Mouse (Mus musculus): ENCODE measurements around the gene Kcnk4. TPM values are rescaled to one million over a fixed set of nuclear protein-coding genes. Genes with fewer than 3 reads are reported as not detected.
A peak's percentile ranks its signal among the peaks of the same experiment; 100 is the strongest.
"Not testable (repeated sequence)": the region's sequence is repeated elsewhere in the genome, so short reads cannot be mapped to it uniquely, and the experiment has no call there.

Gene Kcnk4
- polyA plus RNA-seq, 1 experiment: 59.0 TPM

- H3K27ac ChIP-seq (ENCODE audit: insufficient read depth, low read length): no peak overlapping the region
- no peaks in the 10 kb centered on the region; the same call in 1 of the 2 replicates for H3K4me1 ChIP-seq (ENCODE audit: control insufficient read depth, insufficient read depth, low read length)
- H3K4me3 ChIP-seq (ENCODE audit: insufficient read depth, low read length): no peak overlapping the region; the same call in 1 of the 2 replicates
- TF ChIP-seq CTCF (IDR thresholded peaks at IDR 0.05; ENCODE audit: extremely low read depth, insufficient read depth, low read length) (no peak), POLR2A (IDR thresholded peaks at IDR 0.05; ENCODE audit: extremely low read depth, insufficient read depth, low read length) (no peak)
Measured at GRCm38 (mm10) chr19:6911101-6912074, 22.9 kb downstream of the Kcnk4 start.

DNA sequence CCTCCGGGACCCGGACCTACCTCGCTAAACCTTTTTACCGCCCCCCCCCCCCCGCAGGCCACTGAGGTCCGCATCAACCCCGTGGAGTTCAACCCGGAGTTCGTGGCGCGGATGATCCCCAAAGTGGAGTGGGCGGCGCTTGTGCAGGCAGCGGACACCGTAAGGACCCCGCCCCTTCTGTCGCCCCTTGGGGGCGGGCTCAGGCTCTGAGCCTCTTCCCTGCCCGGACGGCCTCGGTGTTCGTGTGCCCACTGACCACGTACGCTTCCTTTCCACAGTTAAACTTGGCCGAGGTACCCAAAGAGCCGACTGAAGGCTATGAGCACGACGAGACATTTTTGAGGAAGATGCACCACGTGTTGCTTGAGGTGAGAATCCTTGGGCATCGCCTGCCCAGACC is 24.0 kb downstream of the Kcnk4 start:
- Histone ChIP-seq H3K27ac (ENCODE audit: insufficient read depth, low read length) (peak overlapping the region; percentile 51; the same call in 1 of the 2 replicates), H3K4me3 (ENCODE audit: insufficient read depth, low read length) (peak overlapping the region; percentile 56)
- H3K4me1 ChIP-seq (ENCODE audit: control insufficient read depth, insufficient read depth, low read length): not testable (repeated sequence)
- 0 out of 2 replicates have a peak, but pooled peaks have one; percentile 19 for TF ChIP-seq POLR2A (IDR thresholded peaks at IDR 0.05; ENCODE audit: extremely low read depth, insufficient read depth, low read length)

- TF ChIP-seq POLR2A (IDR thresholded peaks at IDR 0.05; ENCODE audit: extremely low read depth, insufficient read depth, low read length): peak; percentile 71; the same call in 1 of the 2 replicates
- TF ChIP-seq CTCF (IDR thresholded peaks at IDR 0.05; ENCODE audit: extremely low read depth, insufficient read depth, low read length): no peak
- no peaks in the 10 kb centered on the region; the same call in 1 of the 2 replicates for H3K4me1 ChIP-seq (ENCODE audit: control insufficient read depth, insufficient read depth, low read length)
- H3K27ac ChIP-seq (ENCODE audit: insufficient read depth, low read length): peak within 1 kb of the TSS; percentile 83
- peak within 1 kb of the TSS; percentile 56 for H3K4me3 ChIP-seq (ENCODE audit: insufficient read depth, low read length)
Measured at GRCm38 (mm10) chr19:6909507-6910289, 24.6 kb downstream of the Kcnk4 start, which contains the start of the genes Trmt112 and Prdx5. Trmt112 (plus strand) TSS chr19:6909698. Prdx5 (minus strand) TSS chr19:6910106.

GRCm38 (mm10) chr19:6909021-6909420 is 25.3 kb downstream of the Kcnk4 start:
- H3K4me3 ChIP-seq (ENCODE audit: insufficient read depth, low read length): peak overlapping the region; percentile 56
- H3K4me1 ChIP-seq (ENCODE audit: control insufficient read depth, insufficient read depth, low read length): no peaks in the 10 kb centered on the region; the same call in 1 of the 2 replicates
- peak overlapping the region; percentile 55 for H3K27ac ChIP-seq (ENCODE audit: insufficient read depth, low read length)
- no peak for TF ChIP-seq CTCF (IDR thresholded peaks at IDR 0.05; ENCODE audit: extremely low read depth, insufficient read depth, low read length)
- TF ChIP-seq POLR2A (IDR thresholded peaks at IDR 0.05; ENCODE audit: extremely low read depth, insufficient read depth, low read length): no peak

DNA sequence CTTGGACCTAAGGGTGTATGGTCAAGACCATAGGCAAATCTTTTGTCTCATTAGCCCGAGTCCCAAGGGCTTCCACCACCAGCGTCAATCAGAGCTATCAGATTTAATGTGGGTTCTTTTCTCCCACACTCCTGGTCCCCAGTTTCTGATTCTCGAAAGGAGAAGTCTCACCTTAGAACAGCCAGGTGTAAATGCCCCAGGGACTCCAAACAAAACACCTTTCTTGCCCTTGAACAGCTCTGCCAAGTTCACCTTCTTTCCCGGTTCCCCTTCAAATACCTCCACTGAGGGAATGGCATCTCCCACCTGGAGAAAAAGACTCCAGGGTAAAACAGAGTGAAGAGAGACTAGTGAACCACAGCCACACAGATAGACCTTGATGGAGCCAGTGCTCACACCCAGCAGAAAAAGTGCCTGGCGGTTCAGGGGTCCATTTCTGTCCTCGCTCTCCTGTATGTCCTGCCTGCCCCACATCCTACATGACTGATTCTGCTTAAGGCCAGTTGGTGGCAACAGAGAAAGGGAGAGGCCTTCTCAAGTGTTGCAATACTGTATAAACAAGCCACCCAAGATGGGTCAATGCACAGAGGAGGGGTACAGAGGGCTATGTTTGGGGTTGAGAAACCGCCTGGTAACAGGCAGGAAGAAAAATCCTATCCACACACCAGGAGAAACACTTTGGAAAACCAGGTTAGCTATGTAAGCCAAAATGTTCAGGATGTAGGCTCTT is 26.3 kb downstream of the Kcnk4 start:
- no peaks in the 10 kb centered on the region; the same call in 1 of the 2 replicates for H3K4me1 ChIP-seq (ENCODE audit: control insufficient read depth, insufficient read depth, low read length)
- H3K27ac ChIP-seq (ENCODE audit: insufficient read depth, low read length): no peak overlapping the region
- peak overlapping the region; percentile 56 for H3K4me3 ChIP-seq (ENCODE audit: insufficient read depth, low read length)
- TF ChIP-seq CTCF (IDR thresholded peaks at IDR 0.05; ENCODE audit: extremely low read depth, insufficient read depth, low read length) (no peak), POLR2A (IDR thresholded peaks at IDR 0.05; ENCODE audit: extremely low read depth, insufficient read depth, low read length) (no peak)

DNA sequence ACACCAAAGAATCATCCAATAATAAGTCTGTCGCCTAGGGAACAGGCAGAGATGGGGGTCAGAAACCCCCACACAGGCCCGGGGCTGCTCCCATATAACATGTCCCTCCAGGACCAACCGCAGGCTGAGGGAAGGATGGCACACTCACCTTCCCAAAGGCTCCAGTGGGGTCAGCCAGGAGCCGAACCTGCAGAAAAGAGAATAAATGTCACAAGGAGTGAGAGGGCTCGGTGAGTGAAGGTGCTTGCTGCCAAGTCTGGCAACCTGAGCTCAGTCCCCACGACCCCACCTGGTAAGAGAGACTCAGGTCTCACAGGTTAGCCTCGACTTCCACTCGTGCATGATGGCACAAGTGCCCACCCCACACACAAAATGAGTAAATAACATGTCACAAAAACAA is 27.2 kb downstream of the Kcnk4 start:
- TF ChIP-seq CTCF (IDR thresholded peaks at IDR 0.05; ENCODE audit: extremely low read depth, insufficient read depth, low read length): no peak
- TF ChIP-seq POLR2A (IDR thresholded peaks at IDR 0.05; ENCODE audit: extremely low read depth, insufficient read depth, low read length): no peak
- no peak overlapping the region for H3K27ac ChIP-seq (ENCODE audit: insufficient read depth, low read length)
- no peaks in the 10 kb centered on the region; the same call in 1 of the 2 replicates for H3K4me1 ChIP-seq (ENCODE audit: control insufficient read depth, insufficient read depth, low read length)
- no peak overlapping the region for H3K4me3 ChIP-seq (ENCODE audit: insufficient read depth, low read length)

GRCm38 (mm10) chr19:6906199-6906598 is 28.1 kb downstream of the Kcnk4 start:
- H3K4me1 ChIP-seq (ENCODE audit: control insufficient read depth, insufficient read depth, low read length): no peaks in the 10 kb centered on the region; the same call in 1 of the 2 replicates
- TF ChIP-seq CTCF (IDR thresholded peaks at IDR 0.05; ENCODE audit: extremely low read depth, insufficient read depth, low read length): no peak
- no peak for TF ChIP-seq POLR2A (IDR thresholded peaks at IDR 0.05; ENCODE audit: extremely low read depth, insufficient read depth, low read length)
- no peak overlapping the region for H3K4me3 ChIP-seq (ENCODE audit: insufficient read depth, low read length)
- no peak overlapping the region for H3K27ac ChIP-seq (ENCODE audit: insufficient read depth, low read length)

DNA sequence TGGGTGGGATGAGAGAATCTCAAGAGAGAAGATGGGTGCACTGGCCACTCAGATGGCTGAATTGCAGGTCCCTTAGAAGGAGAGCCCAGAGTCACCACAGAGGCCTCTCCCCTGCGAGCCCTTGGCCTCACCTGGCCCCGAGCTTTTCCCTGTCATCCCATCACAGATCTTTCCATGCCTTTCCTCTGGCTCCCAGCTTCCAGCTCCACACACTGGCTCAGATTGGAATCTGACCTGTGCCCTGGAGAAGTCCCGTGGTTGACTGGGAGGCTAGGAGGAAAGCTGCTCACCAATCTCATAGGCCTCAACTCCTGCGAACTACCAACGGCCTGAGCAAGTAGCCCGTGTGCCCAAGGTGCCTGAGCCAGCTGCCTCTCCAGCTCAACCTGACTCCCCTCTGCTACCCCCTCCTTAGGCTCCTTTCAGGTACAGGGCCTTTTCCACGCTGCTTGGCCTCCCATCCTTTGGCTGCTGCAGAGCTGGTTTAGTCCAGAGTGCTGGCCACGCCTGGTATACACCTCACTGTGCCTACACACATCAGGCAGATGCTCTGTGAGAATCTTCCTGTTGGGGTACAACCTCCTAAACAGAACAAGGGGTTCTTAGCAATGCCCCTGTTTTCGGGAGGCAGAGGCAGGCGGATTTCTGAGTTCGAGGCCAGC is 28.7 kb downstream of the Kcnk4 start:
- Histone ChIP-seq H3K27ac (ENCODE audit: insufficient read depth, low read length) (no peak overlapping the region), H3K4me3 (ENCODE audit: insufficient read depth, low read length) (no peak overlapping the region), H3K4me1 (ENCODE audit: control insufficient read depth, insufficient read depth, low read length) (no peaks in the 10 kb centered on the region; the same call in 1 of the 2 replicates)
- TF ChIP-seq POLR2A (IDR thresholded peaks at IDR 0.05; ENCODE audit: extremely low read depth, insufficient read depth, low read length) (no peak), CTCF (IDR thresholded peaks at IDR 0.05; ENCODE audit: extremely low read depth, insufficient read depth, low read length) (no peak)

Data from cortical plate, adult 2 months (tissue).